Mouse (Mus musculus): ENCODE measurements around the gene Foxq1. TPM values are rescaled to one million over a fixed set of nuclear protein-coding genes. Genes with fewer than 3 reads are reported as not detected.

Foxq1 gene
- polyA plus RNA-seq (2012; rRNA removed) (0.39 and 0.40 TPM in 2 replicates), polyA plus RNA-seq (2014; fragmentation: Nextera tagmentation; extraction: Ambion mirVana) (0.50 and 0.54 TPM in 2 replicates)

DNA sequence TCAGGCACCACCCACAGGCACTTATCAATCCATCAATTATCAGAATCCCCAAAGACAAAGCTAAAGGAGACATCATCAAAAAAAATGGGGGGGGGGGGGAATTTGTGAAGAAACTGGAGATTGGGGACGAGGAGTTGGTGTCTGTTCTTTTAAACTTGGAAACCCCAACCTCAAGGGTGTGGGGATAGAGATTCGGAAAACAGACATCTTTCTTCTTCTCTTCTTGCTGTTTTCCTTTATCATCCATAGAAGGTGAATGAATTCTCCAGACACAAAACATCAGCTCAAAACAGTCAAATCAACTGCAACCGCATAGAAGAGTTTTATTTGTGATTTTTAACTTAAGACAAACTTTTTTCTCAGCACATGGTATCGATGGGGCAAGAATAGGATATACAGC is at the start of gene Foxq1:
Gene Foxq1 (plus strand): TSS at position 301 of the 400 bp plus-strand sequence.
- Histone ChIP-seq H3K9me3 (ENCODE audit: control insufficient read depth, low read length) (no peaks in the 10 kb centered on the region), H3K9ac (replicated peaks) (no peak within 1 kb of the TSS), H3K4me3 (ENCODE audit: insufficient read depth in 1 of 2, low read depth in 2 of 2, low read length in 2 of 2) (no peak within 1 kb of the TSS), H3K4me2 (ENCODE audit: low read depth) (no peak within 1 kb of the TSS), H3K4me1 (replicated peaks; ENCODE audit: control insufficient read depth in 2 of 2, insufficient read depth in 2 of 2, low read length in 1 of 2) (no peaks in the 10 kb centered on the region; a peak in 1 of 4 replicates), H3K27me3 (ENCODE audit: control insufficient read depth, insufficient read depth, low read length) (peaks cover 50% of the 10 kb centered on the region), H3K27ac (no peak within 1 kb of the TSS), H3K36me3 (replicated peaks; ENCODE audit: control insufficient read depth, insufficient read depth, low read depth) (no peaks in the 10 kb centered on the region)
- DNase-seq (ENCODE audit: low read depth in 3 of 3, low spot score in 3 of 3) (no peak), ATAC-seq (ENCODE audit: insufficient read depth) (no peak)
- 57% methylated on average over 4 of the region's 4 CpGs for WGBS (ENCODE audit: insufficient replicate concordance)
- no peak for TF ChIP-seq EP300 (IDR thresholded peaks at IDR 0.05; ENCODE audit: low read depth)
- no peak for TF ChIP-seq CTCF (IDR thresholded peaks at IDR 0.05; ENCODE audit: low read depth)

GRCm38 (mm10) chr13:31506494-31507167 is 49.3 kb upstream of the Foxq1 start:
- no peaks in the 10 kb centered on the region for H3K36me3 ChIP-seq (replicated peaks; ENCODE audit: control insufficient read depth, insufficient read depth, low read depth)
- no peak for ATAC-seq (ENCODE audit: insufficient read depth)
- H3K9ac ChIP-seq (replicated peaks): no peak overlapping the region
- H3K4me3 ChIP-seq (ENCODE audit: insufficient read depth in 1 of 2, low read depth in 2 of 2, low read length in 2 of 2): no peak overlapping the region
- no peaks in the 10 kb centered on the region for H3K27me3 ChIP-seq (ENCODE audit: control insufficient read depth, insufficient read depth, low read length)
- no peak overlapping the region for H3K4me2 ChIP-seq (ENCODE audit: low read depth)
- H3K27ac ChIP-seq: no peak overlapping the region
- H3K4me1 ChIP-seq (replicated peaks; ENCODE audit: control insufficient read depth in 2 of 2, insufficient read depth in 2 of 2, low read length in 1 of 2): no peaks in the 10 kb centered on the region
- no peaks in the 10 kb centered on the region for H3K9me3 ChIP-seq (ENCODE audit: control insufficient read depth, low read length)
- TF ChIP-seq EP300 (IDR thresholded peaks at IDR 0.05; ENCODE audit: low read depth): no peak
- no peak for TF ChIP-seq CTCF (IDR thresholded peaks at IDR 0.05; ENCODE audit: low read depth)
- 32% methylated on average over 8 of the region's 8 CpGs for WGBS (ENCODE audit: insufficient replicate concordance)
- no peak for DNase-seq (ENCODE audit: low read depth in 3 of 3, low spot score in 3 of 3)

DNA sequence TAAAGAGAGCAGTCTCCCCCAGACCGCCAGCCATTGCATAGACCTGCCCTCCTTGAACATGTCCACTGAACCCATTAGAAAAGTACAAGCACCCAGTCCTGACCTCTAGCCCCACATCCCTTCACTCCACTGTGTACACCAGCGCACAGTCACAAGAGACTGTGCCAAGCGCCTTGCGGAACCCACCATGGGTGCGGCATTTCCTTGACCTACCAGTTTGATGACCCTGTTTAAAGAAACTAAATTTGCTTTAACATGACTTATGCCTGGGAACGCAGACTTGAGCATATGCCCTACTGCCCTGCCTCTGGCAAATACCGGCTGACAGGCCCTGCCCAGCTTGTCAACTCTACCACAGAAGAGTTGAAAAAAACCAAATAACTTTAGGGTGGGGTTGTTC is 40.7 kb upstream of the Foxq1 start:
- no peaks in the 10 kb centered on the region for H3K36me3 ChIP-seq (replicated peaks; ENCODE audit: control insufficient read depth, insufficient read depth, low read depth)
- no peak overlapping the region for H3K4me2 ChIP-seq (ENCODE audit: low read depth)
- TF ChIP-seq EP300 (IDR thresholded peaks at IDR 0.05; ENCODE audit: low read depth): no peak
- TF ChIP-seq CTCF (IDR thresholded peaks at IDR 0.05; ENCODE audit: low read depth): no peak
- H3K4me1 ChIP-seq (replicated peaks; ENCODE audit: control insufficient read depth in 2 of 2, insufficient read depth in 2 of 2, low read length in 1 of 2): peaks cover 0 to 10% of the 10 kb centered on the region in 2 experiments; a peak in 2 of 4 replicates
- H3K9me3 ChIP-seq (ENCODE audit: control insufficient read depth, low read length): no peaks in the 10 kb centered on the region
- no peak overlapping the region for H3K27ac ChIP-seq
- no peak overlapping the region for H3K9ac ChIP-seq (replicated peaks)
- WGBS (ENCODE audit: insufficient replicate concordance): 80% methylated on average over 7 of the region's 7 CpGs
- DNase-seq (ENCODE audit: low read depth in 3 of 3, low spot score in 3 of 3) (no peak), ATAC-seq (ENCODE audit: insufficient read depth) (no peak)
- H3K4me3 ChIP-seq (ENCODE audit: insufficient read depth in 1 of 2, low read depth in 2 of 2, low read length in 2 of 2): no peak overlapping the region
- no peaks in the 10 kb centered on the region for H3K27me3 ChIP-seq (ENCODE audit: control insufficient read depth, insufficient read depth, low read length)

GRCm38 (mm10) chr13:31518411-31518886 is 37.5 kb upstream of the Foxq1 start:
- no peak overlapping the region for H3K9ac ChIP-seq (replicated peaks)
- no peak overlapping the region for H3K27ac ChIP-seq
- peaks cover 0 to 10% of the 10 kb centered on the region in 2 experiments; a peak in 2 of 4 replicates for H3K4me1 ChIP-seq (replicated peaks; ENCODE audit: control insufficient read depth in 2 of 2, insufficient read depth in 2 of 2, low read length in 1 of 2)
- no peak overlapping the region for H3K4me2 ChIP-seq (ENCODE audit: low read depth)
- H3K9me3 ChIP-seq (ENCODE audit: control insufficient read depth, low read length): no peaks in the 10 kb centered on the region
- H3K4me3 ChIP-seq (ENCODE audit: insufficient read depth in 1 of 2, low read depth in 2 of 2, low read length in 2 of 2): no peak overlapping the region
- H3K27me3 ChIP-seq (ENCODE audit: control insufficient read depth, insufficient read depth, low read length): no peaks in the 10 kb centered on the region
- no peaks in the 10 kb centered on the region for H3K36me3 ChIP-seq (replicated peaks; ENCODE audit: control insufficient read depth, insufficient read depth, low read depth)
- no peak for TF ChIP-seq EP300 (IDR thresholded peaks at IDR 0.05; ENCODE audit: low read depth)
- TF ChIP-seq CTCF (IDR thresholded peaks at IDR 0.05; ENCODE audit: low read depth): no peak
- no peak for DNase-seq (ENCODE audit: low read depth in 3 of 3, low spot score in 3 of 3)
- WGBS (ENCODE audit: insufficient replicate concordance): 48% methylated on average over 10 of the region's 10 CpGs
- ATAC-seq (ENCODE audit: insufficient read depth): no peak

GRCm38 (mm10) chr13:31518971-31519370 is 37.0 kb upstream of the Foxq1 start:
- DNase-seq (ENCODE audit: low read depth in 3 of 3, low spot score in 3 of 3): peak; percentile 3 to 22 (median 14)
- H3K4me3 ChIP-seq (ENCODE audit: insufficient read depth in 1 of 2, low read depth in 2 of 2, low read length in 2 of 2): no peak overlapping the region
- no peak for TF ChIP-seq EP300 (IDR thresholded peaks at IDR 0.05; ENCODE audit: low read depth)
- TF ChIP-seq CTCF (IDR thresholded peaks at IDR 0.05; ENCODE audit: low read depth): no peak
- no peak for ATAC-seq (ENCODE audit: insufficient read depth)
- no peaks in the 10 kb centered on the region for H3K27me3 ChIP-seq (ENCODE audit: control insufficient read depth, insufficient read depth, low read length)
- no peak overlapping the region for H3K9ac ChIP-seq (replicated peaks)
- peaks cover 0 to 10% of the 10 kb centered on the region in 2 experiments; a peak in 2 of 4 replicates for H3K4me1 ChIP-seq (replicated peaks; ENCODE audit: control insufficient read depth in 2 of 2, insufficient read depth in 2 of 2, low read length in 1 of 2)
- no peak overlapping the region for H3K4me2 ChIP-seq (ENCODE audit: low read depth)
- H3K27ac ChIP-seq: no peak overlapping the region
- 63% methylated on average over 9 of the region's 9 CpGs for WGBS (ENCODE audit: insufficient replicate concordance)
- no peaks in the 10 kb centered on the region for H3K9me3 ChIP-seq (ENCODE audit: control insufficient read depth, low read length)
- H3K36me3 ChIP-seq (replicated peaks; ENCODE audit: control insufficient read depth, insufficient read depth, low read depth): no peaks in the 10 kb centered on the region
